Mouse (Mus musculus): ENCODE data around the gene Ppp1r12a. TPM values are rescaled to one million over a fixed set of nuclear protein-coding genes. Genes with fewer than 3 reads are reported as not detected.

The Ppp1r12a gene
- total RNA-seq, 2 experiments from 2014 or later, result 93.4 to 100 TPM

GRCm38 (mm10) chr10:108159002-108159401 lies 3.0 kb upstream of the Ppp1r12a start:
- intact Hi-C loops (cut with DNase I), result no loop called here

GRCm38 (mm10) chr10:108162297-108163020 lies 466 bp downstream of the Ppp1r12a start:
- peak; percentile 48 for DNase-seq
- intact Hi-C loops (cut with DNase I), result loop anchor here (10.0 kb wide), 1 partner anchor 228 kb away; no protein-coding TSS in a partner anchor

More at GRCm38 (mm10) chr10:108159002-108159401, 3.0 kb upstream of the Ppp1r12a start:
- DNase-seq, result no peak

GRCm38 (mm10) chr10:108163021-108163410 lies 1.0 kb downstream of the Ppp1r12a start:
- DNase-seq, result no peak
- intact Hi-C loops (cut with DNase I), result loop anchor here (10.0 kb wide), 1 partner anchor 228 kb away; no protein-coding TSS in a partner anchor

GRCm38 (mm10) chr10:108163451-108163850 lies 1.5 kb downstream of the Ppp1r12a start:
- DNase-seq, result no peak
- intact Hi-C loops (cut with DNase I), result loop anchor here (10.0 kb wide), 1 partner anchor 229 kb away; no protein-coding TSS in a partner anchor

GRCm38 (mm10) chr10:108167823-108168222 lies 5.8 kb downstream of the Ppp1r12a start:
- no peak for DNase-seq
- intact Hi-C loops (cut with DNase I), result loop anchor here (10.0 kb wide), 1 partner anchor 233 kb away; no protein-coding TSS in a partner anchor

- intact Hi-C loops (cut with DNase I), result no loop called here
- DNase-seq, result no peak
Observed at GRCm38 (mm10) chr10:108170818-108171217, 8.8 kb downstream of the Ppp1r12a start.

- DNase-seq, result no peak
- intact Hi-C loops (cut with DNase I), result no loop called here
Observed at GRCm38 (mm10) chr10:108171637-108172036, 9.6 kb downstream of the Ppp1r12a start.

- DNase-seq, result no peak
- intact Hi-C loops (cut with DNase I), result no loop called here
Observed at GRCm38 (mm10) chr10:108172817-108173563, 11.0 kb downstream of the Ppp1r12a start.

- DNase-seq, result no peak
- intact Hi-C loops (cut with DNase I), result no loop called here
Observed at GRCm38 (mm10) chr10:108174107-108174506, 12.1 kb downstream of the Ppp1r12a start.

- intact Hi-C loops (cut with DNase I), result no loop called here
- DNase-seq, result no peak
Observed at GRCm38 (mm10) chr10:108175885-108176284, 13.9 kb downstream of the Ppp1r12a start.

GRCm38 (mm10) chr10:108178285-108178848 lies 16.4 kb downstream of the Ppp1r12a start:
- intact Hi-C loops (cut with DNase I), result no loop called here

GRCm38 (mm10) chr10:108179404-108179803 lies 17.4 kb downstream of the Ppp1r12a start:
- no peak for DNase-seq
- intact Hi-C loops (cut with DNase I), result no loop called here

More at GRCm38 (mm10) chr10:108178285-108178848, 16.4 kb downstream of the Ppp1r12a start:
- DNase-seq, result no peak

- no peak for DNase-seq
- intact Hi-C loops (cut with DNase I), result no loop called here
Observed at GRCm38 (mm10) chr10:108180313-108180712, 18.3 kb downstream of the Ppp1r12a start.

GRCm38 (mm10) chr10:108181893-108182292 lies 19.9 kb downstream of the Ppp1r12a start:
- intact Hi-C loops (cut with DNase I), result no loop called here

GRCm38 (mm10) chr10:108182386-108182785 lies 20.4 kb downstream of the Ppp1r12a start:
- intact Hi-C loops (cut with DNase I), result no loop called here

More at GRCm38 (mm10) chr10:108181893-108182292, 19.9 kb downstream of the Ppp1r12a start:
- DNase-seq, result no peak

GRCm38 (mm10) chr10:108184763-108185162 lies 22.8 kb downstream of the Ppp1r12a start:
- intact Hi-C loops (cut with DNase I), result no loop called here
- no peak for DNase-seq

More at GRCm38 (mm10) chr10:108182386-108182785, 20.4 kb downstream of the Ppp1r12a start:
- no peak for DNase-seq

GRCm38 (mm10) chr10:108185265-108185664 lies 23.3 kb downstream of the Ppp1r12a start:
- no peak for DNase-seq
- intact Hi-C loops (cut with DNase I), result no loop called here

- DNase-seq, result no peak
- intact Hi-C loops (cut with DNase I), result no loop called here
Observed at GRCm38 (mm10) chr10:108189303-108189702, 27.3 kb downstream of the Ppp1r12a start.

GRCm38 (mm10) chr10:108189986-108190385 lies 28.0 kb downstream of the Ppp1r12a start:
- intact Hi-C loops (cut with DNase I), result no loop called here
- DNase-seq, result no peak

GRCm38 (mm10) chr10:108190626-108191025 lies 28.6 kb downstream of the Ppp1r12a start:
- no peak for DNase-seq
- intact Hi-C loops (cut with DNase I), result no loop called here

GRCm38 (mm10) chr10:108191381-108191787 lies 29.4 kb downstream of the Ppp1r12a start:
- DNase-seq, result no peak
- intact Hi-C loops (cut with DNase I), result no loop called here
